Mouse (Mus musculus) kidney, adult 18-20 months (tissue): Measurements from ENCODE around the gene Clptm1.
A peak's percentile ranks its signal among the peaks of the same experiment; 100 is the strongest.
"Not testable (repeated sequence)": the region's sequence is repeated elsewhere in the genome, so short reads cannot be mapped to it uniquely, and the experiment has no call there.

Source experiments
- DNase-seq: peaks from one replicate; pipeline ENCODE4 v3.0.0; 2021

Clptm1 gene

GRCm38 (mm10) chr7:19604606-19605214, 60.1 kb downstream of the Clptm1 start:
- DNase-seq = not testable (repeated sequence)

- peak; percentile 96 for DNase-seq
Measured at GRCm38 (mm10) chr7:19603849-19604605, 60.8 kb downstream of the Clptm1 start, which contains the start of gene Clasrp. Gene Clasrp, minus strand, starts transcription at chr7:19604486.

GRCm38 (mm10) chr7:19603055-19603454, 61.8 kb downstream of the Clptm1 start:
- DNase-seq = no peak

- DNase-seq = no peak
Measured at GRCm38 (mm10) chr7:19600562-19600961, 64.3 kb downstream of the Clptm1 start.

- no peak for DNase-seq
Measured at GRCm38 (mm10) chr7:19593061-19593730, 71.6 kb downstream of the Clptm1 start.

GRCm38 (mm10) chr7:19589917-19590316, 74.9 kb downstream of the Clptm1 start:
- DNase-seq = peak; percentile 69

GRCm38 (mm10) chr7:19589207-19589606, 75.6 kb downstream of the Clptm1 start:
- DNase-seq = peak; percentile 59

GRCm38 (mm10) chr7:19586269-19586668, 78.6 kb downstream of the Clptm1 start:
- no peak for DNase-seq
